Mouse (Mus musculus) liver, embryonic 14.5 days (tissue): ENCODE measurements at regions not wholly inside any gene's neighbourhood (a gene's known extent, or its start where the extent isn't known, plus 50 kb on each side); places are given as distances from the start of the nearest gene placed in this dataset.

Experiments used
- ATAC-seq: fragments of 200-750 bp; cut with Nextera tagmentation; 2 replicates; pipeline ENCODE4 v1.8.0; 2017; ENCODE audit warnings: moderate number of reproducible peaks, mild to moderate bottlenecking, moderate library complexity; ENCODE audit not compliant: insufficient read depth
- DNase-seq, 3 experiments: peaks; one replicate each; pipeline ENCODE4 v3.0.0-alpha.2; 2012 to 2013; ENCODE audit warnings: low read depth in 3 of 3, low spot score in 3 of 3
- H3K27ac ChIP-seq: fragments of 300-500 bp; sonication (generic); 2 replicates; pipeline ENCODE4 v1.5.1; 2014; ENCODE audit warnings: moderate library complexity, mild to moderate bottlenecking, control low read depth, inconsistent platforms
- H3K27me3 ChIP-seq: fragments of 300-500 bp; sonication (generic); 2 replicates; pipeline ENCODE4 v1.6.1; 2014; ENCODE audit warnings: mild to moderate bottlenecking, low read length, moderate library complexity; ENCODE audit not compliant: control insufficient read depth, insufficient read depth
- H3K36me3 ChIP-seq: fragments of 300-500 bp; sonication (generic); replicated peaks from 2 replicates; pipeline ENCODE4 v1.6.1; 2014; ENCODE audit warnings: low read depth; ENCODE audit not compliant: control insufficient read depth, insufficient read depth
- H3K4me1 ChIP-seq, 2 experiments: fragments of 200-500 bp in 1 of 2; fragments of 300-500 bp in 1 of 2; sonication (generic) in 1 of 2; replicated peaks; 2 replicates each; pipeline ENCODE4 v1.6.1; 2012 to 2014; ENCODE audit warnings: antibody characterized with exemption in 1 of 2, inconsistent platforms in 1 of 2, low read length in 1 of 2; ENCODE audit not compliant: control insufficient read depth in 2 of 2, insufficient read depth in 2 of 2
- H3K4me2 ChIP-seq: fragments of 300-500 bp; sonication (generic); 2 replicates; pipeline ENCODE4 v1.6.1; 2014; ENCODE audit warnings: low read depth, mild to moderate bottlenecking, control low read depth, moderate library complexity
- H3K4me3 ChIP-seq, 2 experiments: fragments of 200-500 bp in 1 of 2; fragments of 300-500 bp in 1 of 2; sonication (generic) in 1 of 2; 2 replicates each; pipeline ENCODE4 v1.5.1; 2012 to 2014; ENCODE audit warnings: low read depth in 2 of 2, low read length in 2 of 2, mild to moderate bottlenecking in 2 of 2, control low read depth in 1 of 2, inconsistent platforms in 1 of 2, moderate library complexity in 1 of 2; ENCODE audit not compliant: insufficient read depth in 1 of 2
- H3K9ac ChIP-seq: fragments of 300-500 bp; sonication (generic); replicated peaks from 2 replicates; pipeline ENCODE4 v1.6.1; 2014; ENCODE audit warnings: mild to moderate bottlenecking, control low read depth, moderate library complexity
- H3K9me3 ChIP-seq: fragments of 300-500 bp; sonication (generic); 2 replicates; pipeline ENCODE4 v1.6.1; 2016; ENCODE audit warnings: low read length, mixed read lengths; ENCODE audit not compliant: control insufficient read depth
- CTCF ChIP-seq: IDR thresholded peaks from 2 replicates; pipeline ENCODE4 v1.5.1; 2016; ENCODE audit warnings: antibody characterized with exemption, low read depth, control low read depth
- EP300 ChIP-seq: IDR thresholded peaks from 2 replicates; pipeline ENCODE4 v1.6.1; 2016; ENCODE audit warnings: antibody characterized with exemption, low read depth
- WGBS: fragments of 180-500 bp; shearing (Covaris S2); extraction: QIAGEN DNeasy Blood & Tissue Kit; methylation state at CpG from one replicate; pipeline ENCODE4 v1.1.7; 2014; ENCODE audit not compliant: insufficient replicate concordance; 5-methylcytosine and 5-hydroxymethylcytosine counted together

- TF ChIP-seq CTCF, result no peak
- no peaks in the 10 kb centered on the region for H3K9me3 ChIP-seq
- DNase-seq (no peak), ATAC-seq (no peak)
- WGBS, result 49% methylated on average over 2 of the region's 2 CpGs
- H3K4me1 ChIP-seq, result no peaks in the 10 kb centered on the region; a peak in 1 of 4 replicates
- no peak overlapping the region for H3K9ac ChIP-seq
- H3K36me3 ChIP-seq, result no peaks in the 10 kb centered on the region
- no peak overlapping the region for H3K27ac ChIP-seq
- no peak overlapping the region for H3K4me2 ChIP-seq
- H3K4me3 ChIP-seq, result no peak overlapping the region
- no peaks in the 10 kb centered on the region for H3K27me3 ChIP-seq
Measured at GRCm38 (mm10) chr1:177532656-177533055, 90.5 kb downstream of the Zbtb18 start.

DNA sequence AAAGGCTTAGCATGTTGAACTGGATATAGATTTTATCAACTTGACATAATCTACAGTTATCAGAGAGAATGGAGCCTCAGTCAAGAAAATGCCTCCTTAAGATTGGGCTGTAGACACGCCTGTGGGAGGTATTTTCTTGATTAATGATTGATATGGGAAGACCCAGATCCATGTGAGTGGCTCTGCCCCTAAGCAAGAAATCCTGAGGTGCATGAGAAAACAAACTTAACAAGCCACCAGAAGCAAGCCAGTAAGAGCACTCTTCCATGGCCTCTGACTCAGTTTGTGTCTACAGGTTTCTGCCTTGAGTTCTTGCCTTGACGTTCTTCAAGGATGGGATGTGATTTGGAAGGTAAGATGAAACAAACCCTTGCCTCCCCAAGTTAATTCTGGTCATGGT, 91.2 kb downstream of the Zbtb18 start:
- Histone ChIP-seq H3K4me3 (no peak overlapping the region), H3K9ac (no peak overlapping the region), H3K27ac (no peak overlapping the region), H3K4me2 (no peak overlapping the region), H3K4me1 (no peaks in the 10 kb centered on the region; a peak in 1 of 4 replicates), H3K36me3 (no peaks in the 10 kb centered on the region), H3K27me3 (no peaks in the 10 kb centered on the region), H3K9me3 (no peaks in the 10 kb centered on the region)
- WGBS, result 53% methylated on average over 2 of the region's 2 CpGs
- DNase-seq (no peak), ATAC-seq (no peak)
- no peak for TF ChIP-seq CTCF
- TF ChIP-seq EP300, result no peak

DNA sequence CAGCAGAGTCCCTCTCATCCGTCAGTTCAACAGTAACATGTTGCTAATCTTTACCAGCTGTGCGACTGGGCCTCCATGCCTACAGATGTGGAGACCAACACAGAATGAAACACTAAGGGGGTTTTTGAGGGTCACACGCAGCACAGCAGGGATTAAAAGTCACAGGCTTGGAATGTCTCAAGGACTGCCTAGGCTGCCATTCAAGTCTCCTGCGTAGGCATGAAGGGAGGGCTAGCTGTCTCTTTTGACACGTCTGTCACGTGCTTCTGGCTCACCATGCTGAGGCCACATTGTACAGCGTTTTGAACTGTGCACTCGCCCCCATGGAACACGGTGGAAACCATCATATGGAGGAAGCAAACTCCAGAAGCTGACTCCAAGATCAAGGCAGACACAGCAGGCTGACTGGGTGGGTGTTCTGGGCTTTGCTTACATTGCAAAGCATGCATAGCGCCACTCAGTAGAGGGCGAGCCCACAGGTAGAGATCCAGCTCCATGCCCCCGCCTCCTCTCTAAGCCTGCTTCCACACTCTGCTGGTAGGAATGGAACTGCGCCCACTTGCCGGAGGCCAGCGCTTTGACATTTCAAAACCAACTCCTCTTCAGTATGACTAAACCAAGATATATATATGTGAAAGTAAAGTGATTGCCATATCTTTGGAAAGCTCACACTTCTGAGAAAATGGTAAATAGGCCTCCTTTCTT, 103.0 kb downstream of the Zbtb18 start:
- Histone ChIP-seq H3K9me3 (no peaks in the 10 kb centered on the region), H3K9ac (no peak overlapping the region), H3K36me3 (no peaks in the 10 kb centered on the region), H3K4me3 (no peak overlapping the region), H3K27ac (no peak overlapping the region), H3K27me3 (no peaks in the 10 kb centered on the region), H3K4me2 (no peak overlapping the region), H3K4me1 (no peaks in the 10 kb centered on the region)
- TF ChIP-seq CTCF, result no peak
- TF ChIP-seq EP300, result no peak
- DNase-seq (no peak), ATAC-seq (no peak)
- 71% methylated on average over 15 of the region's 15 CpGs for WGBS

- H3K4me3 ChIP-seq, result no peak overlapping the region
- WGBS, result 75% methylated on average over 6 of the region's 6 CpGs
- no peak overlapping the region for H3K4me2 ChIP-seq
- TF ChIP-seq CTCF (no peak), EP300 (no peak)
- DNase-seq (no peak), ATAC-seq (no peak)
- no peak overlapping the region for H3K27ac ChIP-seq
- no peaks in the 10 kb centered on the region for H3K4me1 ChIP-seq
- H3K36me3 ChIP-seq, result no peaks in the 10 kb centered on the region
- H3K9ac ChIP-seq, result no peak overlapping the region
- no peaks in the 10 kb centered on the region for H3K9me3 ChIP-seq
- H3K27me3 ChIP-seq, result no peaks in the 10 kb centered on the region
Measured at GRCm38 (mm10) chr1:177547716-177548115, 105.6 kb downstream of the Zbtb18 start.

GRCm38 (mm10) chr1:177555471-177556291, 113.5 kb downstream of the Zbtb18 start:
- H3K36me3 ChIP-seq, result no peaks in the 10 kb centered on the region
- peak overlapping the region; percentile 33; the same call in 1 of the 2 replicates for H3K4me2 ChIP-seq
- no peak for TF ChIP-seq CTCF
- TF ChIP-seq EP300, result no peak
- H3K4me3 ChIP-seq, result no peak overlapping the region
- H3K4me1 ChIP-seq, result no peaks in the 10 kb centered on the region; a peak in 1 of 4 replicates
- ATAC-seq (peak; percentile 48; the same call in 1 of the 2 replicates), DNase-seq (no peak)
- no peak overlapping the region for H3K27ac ChIP-seq
- no peaks in the 10 kb centered on the region for H3K27me3 ChIP-seq
- no peak overlapping the region for H3K9ac ChIP-seq
- no peaks in the 10 kb centered on the region for H3K9me3 ChIP-seq
- WGBS, result 41% methylated on average over 15 of the region's 15 CpGs
